Mouse (Mus musculus): Measurements from ENCODE around the gene Rpl29.

DNA sequence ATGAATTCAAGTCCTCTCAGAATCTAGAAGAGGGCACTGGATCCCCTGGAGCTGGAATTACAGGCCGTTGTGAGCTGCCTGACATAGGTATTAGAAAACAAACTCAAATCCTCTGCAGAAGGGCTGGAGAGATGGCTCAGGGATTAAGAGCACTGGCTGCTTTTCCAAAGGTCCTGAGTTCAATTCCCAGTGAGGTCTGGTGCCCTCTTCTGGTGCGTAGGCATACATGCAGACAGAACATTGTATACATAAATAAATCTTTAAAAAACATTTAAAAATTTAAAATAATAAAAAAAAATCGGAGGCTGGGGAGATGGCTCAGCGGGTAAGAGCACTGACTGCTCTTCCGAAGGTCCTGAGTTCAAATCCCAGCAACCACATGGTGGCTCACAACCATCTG is 13.4 kb downstream of the Rpl29 start:
- no peak for TF ChIP-seq POLR2A (IDR thresholded peaks at IDR 0.05; ENCODE audit: borderline replicate concordance, insufficient read depth, low read length)
- no peak for TF ChIP-seq CTCF (IDR thresholded peaks at IDR 0.05; ENCODE audit: borderline replicate concordance, insufficient read depth, low read depth, low read length)
